Comparison of ENCODE assay signal across 11 mouse cellular contexts in genomic region chr17:28300323-28300722, GRCm38 (mm10). TPM values are rescaled to one million over a fixed set of nuclear protein-coding genes. Genes with fewer than 3 reads are reported as not detected.
DNase-seq lines count a peak whose midpoint lies in the region; ATAC-seq lines count a peak whose summit lies in the region.
"Had no signal": no experiment of that assay in that cellular context is flagged by ENCODE, and none has a peak within 500 bp of the region (broad histone marks: within the 10 kb centered on the region; RNA-seq: fewer than 3 reads in every experiment).

No protein-coding gene starts in this region.

- peak overlapping the region; percentile 87 for H3K27ac ChIP-seq in hindbrain, embryonic 10.5 days
- H3K27ac ChIP-seq in hindbrain, embryonic 14.5 days, result no peak overlapping the region
- no peak overlapping the region for H3K27ac ChIP-seq in embryonic facial prominence, embryonic 14.5 days (replicated peaks; ENCODE audit: low read depth, low read length)
- H3K27ac ChIP-seq in limb, embryonic 15.5 days, result no peak overlapping the region

- H3K4me3 ChIP-seq in hindbrain, embryonic 10.5 days, result peak overlapping the region; percentile 11; the same call in 1 of the 2 replicates
- H3K4me3 ChIP-seq in hindbrain, embryonic 14.5 days (replicated peaks; ENCODE audit: low read length), result no peak overlapping the region
- H3K4me3 ChIP-seq in embryonic facial prominence, embryonic 14.5 days (ENCODE audit: low read depth, low read length), result no peak overlapping the region
- H3K4me3 ChIP-seq in limb, embryonic 15.5 days, result no peak overlapping the region

- H3K4me1 ChIP-seq in hindbrain, embryonic 10.5 days (replicated peaks), result peaks cover 51% of the 10 kb centered on the region
- 0 out of 2 replicates have a peak, but pooled peaks cover 7% of the 10 kb centered on the region for H3K4me1 ChIP-seq in hindbrain, embryonic 14.5 days (replicated peaks; ENCODE audit: control insufficient read depth, insufficient read depth, low read length)
- no peaks in the 10 kb centered on the region; the same call in 1 of the 2 replicates for H3K4me1 ChIP-seq in embryonic facial prominence, embryonic 14.5 days (ENCODE audit: control insufficient read depth, insufficient read depth, low read length)
- peaks cover 12% of the 10 kb centered on the region; the same call in 1 of the 2 replicates for H3K4me1 ChIP-seq in limb, embryonic 15.5 days

- H3K9me3 ChIP-seq in hindbrain, embryonic 10.5 days, result no peaks in the 10 kb centered on the region
- no peaks in the 10 kb centered on the region for H3K9me3 ChIP-seq in hindbrain, embryonic 14.5 days (ENCODE audit: control insufficient read depth, low read length)
- H3K9me3 ChIP-seq in embryonic facial prominence, embryonic 14.5 days (ENCODE audit: control insufficient read depth, low read length), result no peaks in the 10 kb centered on the region
- H3K9me3 ChIP-seq in limb, embryonic 15.5 days, result no peaks in the 10 kb centered on the region

- H3K4me2 ChIP-seq in hindbrain, embryonic 14.5 days (replicated peaks), result no peak overlapping the region
- no peak overlapping the region for H3K4me2 ChIP-seq in embryonic facial prominence, embryonic 14.5 days (ENCODE audit: low read depth, low read length)
- no peak overlapping the region for H3K4me2 ChIP-seq in limb, embryonic 15.5 days

- no peaks in the 10 kb centered on the region for H3K27me3 ChIP-seq in hindbrain, embryonic 10.5 days (ENCODE audit: insufficient read depth, poor library complexity, severe bottlenecking)
- no peaks in the 10 kb centered on the region for H3K27me3 ChIP-seq in hindbrain, embryonic 14.5 days (ENCODE audit: control insufficient read depth, insufficient read depth, low read length)
- no peaks in the 10 kb centered on the region for H3K27me3 ChIP-seq in embryonic facial prominence, embryonic 14.5 days (replicated peaks; ENCODE audit: control insufficient read depth, insufficient read depth, low read length)
- H3K27me3 ChIP-seq in limb, embryonic 15.5 days, result no peaks in the 10 kb centered on the region

- H3K9ac ChIP-seq in hindbrain, embryonic 14.5 days, result no peak overlapping the region
- H3K9ac ChIP-seq in embryonic facial prominence, embryonic 14.5 days (ENCODE audit: low read depth, low read length), result peak overlapping the region; percentile 5; the same call in 1 of the 2 replicates
- H3K9ac ChIP-seq in limb, embryonic 15.5 days, result no peak overlapping the region

- H3K36me3 ChIP-seq in hindbrain, embryonic 10.5 days, result peaks cover 26% of the 10 kb centered on the region
- no peaks in the 10 kb centered on the region for H3K36me3 ChIP-seq in hindbrain, embryonic 14.5 days (replicated peaks; ENCODE audit: control insufficient read depth, insufficient read depth)
- peaks cover 20% of the 10 kb centered on the region for H3K36me3 ChIP-seq in embryonic facial prominence, embryonic 14.5 days (ENCODE audit: control insufficient read depth, insufficient read depth, low read length)
- peaks cover 34% of the 10 kb centered on the region for H3K36me3 ChIP-seq in limb, embryonic 15.5 days

- ATAC-seq in hindbrain, embryonic 14.5 days (ENCODE audit: low FRiP score), result no peak
- ATAC-seq in embryonic facial prominence, embryonic 14.5 days (ENCODE audit: low read depth), result no peak
- 0 out of 2 replicates have a peak, but pooled peaks have one; percentile 30 for ATAC-seq in limb, embryonic 15.5 days (ENCODE audit: insufficient number of reproducible peaks, low FRiP score, low TSS enrichment, low read depth)
- ATAC-seq: CD4-positive, CD25-positive, alpha-beta regulatory T cell, adult 4 months had no signal

- 12% methylated on average over 9 of the region's 9 CpGs for WGBS in hindbrain, embryonic 10.5 days
- WGBS in hindbrain, embryonic 14.5 days, result 18% methylated on average over 9 of the region's 9 CpGs
- WGBS in embryonic facial prominence, embryonic 14.5 days, result 34% methylated on average over 9 of the region's 9 CpGs
- WGBS in limb, embryonic 15.5 days, result 54% methylated on average over 9 of the region's 9 CpGs

- DNase-seq in hindbrain, embryonic 10.5 days (ENCODE audit: low spot score), result peak; percentile 72
- no peak for DNase-seq in hindbrain, embryonic 14.5 days (ENCODE audit: low spot score)
- peak; percentile 43 for DNase-seq in Muller cell, postnatal 12 days (ENCODE audit: inconsistent ontology term)
- no peak for DNase-seq in embryonic facial prominence, embryonic 14.5 days (ENCODE audit: low spot score)
- no peak for DNase-seq in adrenal gland, postnatal 36 days
- DNase-seq in cerebellum, postnatal 4 days (ENCODE audit: low spot score in 2 of 2), result no peak
- no peak for DNase-seq in layer of hippocampus, adult 18-20 months (ENCODE audit: low spot score in 2 of 2)
- DNase-seq: gastrocnemius, postnatal 36 days; kidney, adult 9 months had no signal

RNA-seq across cellular contexts. Expression of gene Fance, which starts 13.0 kb away (rescaled TPM):
- 32.6 and 32.9 TPM in 2 replicates for polyA plus RNA-seq in hindbrain, embryonic 10.5 days (2016; fragmentation: Nextera tagmentation; extraction: Ambion mirVana)
- polyA plus RNA-seq in hindbrain, embryonic 14.5 days (2014; fragmentation: Nextera tagmentation; extraction: Ambion mirVana), result 22.0 and 22.6 TPM in 2 replicates
- polyA plus RNA-seq in embryonic facial prominence, embryonic 14.5 days (2014; fragmentation: Nextera tagmentation; extraction: Ambion mirVana), result 26.1 and 30.6 TPM in 2 replicates
- 30.6 and 33.9 TPM in 2 replicates for polyA plus RNA-seq in limb, embryonic 15.5 days (2015; fragmentation: Nextera tagmentation; extraction: Ambion mirVana)
- total RNA-seq in adrenal gland, postnatal 36 days (2021), result 10 to 100 TPM; 23.5 to 23.7 TPM
- 10 to 100 TPM; 22.8 to 26.0 TPM for total RNA-seq in layer of hippocampus, adult 18-20 months (2021)

RNA-seq across cellular contexts. Expression of gene Rpl10a, which starts 27.9 kb away (rescaled TPM):
- 439 and 483 TPM in 2 replicates for polyA plus RNA-seq in hindbrain, embryonic 10.5 days (2016; fragmentation: Nextera tagmentation; extraction: Ambion mirVana)
- 370 and 441 TPM in 2 replicates for polyA plus RNA-seq in hindbrain, embryonic 14.5 days (2014; fragmentation: Nextera tagmentation; extraction: Ambion mirVana)
- 800 and 852 TPM in 2 replicates for polyA plus RNA-seq in embryonic facial prominence, embryonic 14.5 days (2014; fragmentation: Nextera tagmentation; extraction: Ambion mirVana)
- 509 and 665 TPM in 2 replicates for polyA plus RNA-seq in limb, embryonic 15.5 days (2015; fragmentation: Nextera tagmentation; extraction: Ambion mirVana)
- total RNA-seq in adrenal gland, postnatal 36 days (2021), result 100 to 1,000 TPM; 847 to 904 TPM
- total RNA-seq in layer of hippocampus, adult 18-20 months (2021), result 100 to 1,000 TPM; 356 to 365 TPM

RNA-seq across cellular contexts. Expression of gene Tead3, which starts 50.3 kb away (rescaled TPM):
- polyA plus RNA-seq in hindbrain, embryonic 10.5 days (2016; fragmentation: Nextera tagmentation; extraction: Ambion mirVana), result 5.5 and 6.1 TPM in 2 replicates
- polyA plus RNA-seq in hindbrain, embryonic 14.5 days (2014; fragmentation: Nextera tagmentation; extraction: Ambion mirVana), result 1.3 and 1.4 TPM in 2 replicates
- polyA plus RNA-seq in embryonic facial prominence, embryonic 14.5 days (2014; fragmentation: Nextera tagmentation; extraction: Ambion mirVana), result 11.3 and 12.0 TPM in 2 replicates
- polyA plus RNA-seq in limb, embryonic 15.5 days (2015; fragmentation: Nextera tagmentation; extraction: Ambion mirVana), result 15.5 and 16.2 TPM in 2 replicates
- total RNA-seq in adrenal gland, postnatal 36 days (2021), result 10 to 100 TPM; 10.0 to 10.1 TPM
- 1 to 10 TPM; 2.0 to 2.4 TPM for total RNA-seq in layer of hippocampus, adult 18-20 months (2021)
- polyA plus RNA-seq: CD4-positive, CD25-positive, alpha-beta regulatory T cell, adult 4 months had no signal

Comparison
In these comparisons a context has a peak if more than half of its experiments do, and no peak if none do; other contexts are left out.
1. DNase-seq: peak in hindbrain, embryonic 10.5 days (single experiment) and Muller cell, postnatal 12 days (single experiment); none in hindbrain, embryonic 14.5 days (single experiment), embryonic facial prominence, embryonic 14.5 days (single experiment), adrenal gland, postnatal 36 days (0 of 2), cerebellum, postnatal 4 days (0 of 2) and layer of hippocampus, adult 18-20 months (0 of 2).